Mouse (Mus musculus): ENCODE data around the gene Otud4. TPM values are rescaled to one million over a fixed set of nuclear protein-coding genes. Genes with fewer than 3 reads are reported as not detected.

The Otud4 gene
- total RNA-seq, 2 experiments from 2014 or later, result 36.6 to 38.6 TPM

DNA sequence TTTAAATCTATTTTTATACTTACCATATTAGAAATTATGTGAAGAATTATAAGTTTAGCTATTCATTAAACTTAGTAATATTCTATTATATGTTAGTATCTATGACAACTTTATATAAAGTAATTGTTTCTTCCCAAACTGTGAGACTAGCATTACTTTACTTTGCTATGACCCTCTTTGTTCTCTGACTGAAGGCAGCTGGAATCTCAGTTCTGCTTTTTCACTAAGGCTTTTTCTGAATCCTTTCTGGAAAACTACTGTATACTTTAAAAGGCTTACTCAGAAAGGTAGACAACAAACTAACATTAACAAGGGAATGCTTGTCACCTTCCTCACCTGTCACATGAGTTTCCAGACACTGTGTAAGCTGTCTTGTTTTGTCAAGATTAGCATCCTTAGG, 83.9 kb downstream of the Otud4 start:
- intact Hi-C loops (cut with DNase I), result no loop called here

DNA sequence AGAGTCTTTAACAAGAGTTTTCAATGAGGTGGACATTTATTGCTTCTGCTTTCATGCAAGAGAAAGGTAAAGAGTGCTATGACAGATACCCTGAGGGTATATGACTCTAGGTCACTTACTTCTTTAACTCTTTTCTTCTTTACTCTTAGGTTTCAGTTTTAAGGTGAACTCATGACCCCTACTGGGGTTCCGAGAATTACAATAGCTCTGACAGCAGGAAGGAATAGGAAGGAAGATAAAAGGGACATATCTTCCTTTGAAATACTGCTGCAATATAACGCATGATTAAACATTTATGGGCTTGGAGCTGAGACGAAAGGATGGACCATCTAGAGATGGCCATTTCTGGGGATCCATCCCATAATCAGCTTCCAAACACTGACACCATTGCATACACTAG, 85.2 kb downstream of the Otud4 start:
- DNase-seq (ENCODE audit: low spot score in 2 of 2), result no peak
- intact Hi-C loops (cut with DNase I), result no loop called here

More for the DNA sequence above, 83.9 kb downstream of the Otud4 start:
- DNase-seq (ENCODE audit: low spot score in 2 of 2), result no peak

Other genes with a start within 250 kb of the Otud4 start
- gene Smad1, start 240.1 kb upstream of the Otud4 start, total RNA-seq (2021), result 10 to 100 TPM; 29.4 to 30.1 TPM
- 10 to 100 TPM; 59.9 to 66.1 TPM for gene Abce1, start 72.1 kb downstream of the Otud4 start, total RNA-seq (2021)
- 1 to 10 TPM; 5.1 to 8.7 TPM for gene Anapc10, start 72.2 kb downstream of the Otud4 start, total RNA-seq (2021)